Mouse (Mus musculus) lung, postnatal 0 days (tissue): ENCODE measurements around the gene Fam3c.

Source experiments
- CTCF ChIP-seq: IDR thresholded peaks from 2 replicates; pipeline ENCODE4 v1.5.1; 2016; ENCODE audit warnings: antibody characterized with exemption, mild to moderate bottlenecking
- EP300 ChIP-seq: IDR thresholded peaks from 2 replicates; pipeline ENCODE4 v1.6.1; 2016; ENCODE audit warnings: antibody characterized with exemption, mild to moderate bottlenecking, control low read depth

DNA sequence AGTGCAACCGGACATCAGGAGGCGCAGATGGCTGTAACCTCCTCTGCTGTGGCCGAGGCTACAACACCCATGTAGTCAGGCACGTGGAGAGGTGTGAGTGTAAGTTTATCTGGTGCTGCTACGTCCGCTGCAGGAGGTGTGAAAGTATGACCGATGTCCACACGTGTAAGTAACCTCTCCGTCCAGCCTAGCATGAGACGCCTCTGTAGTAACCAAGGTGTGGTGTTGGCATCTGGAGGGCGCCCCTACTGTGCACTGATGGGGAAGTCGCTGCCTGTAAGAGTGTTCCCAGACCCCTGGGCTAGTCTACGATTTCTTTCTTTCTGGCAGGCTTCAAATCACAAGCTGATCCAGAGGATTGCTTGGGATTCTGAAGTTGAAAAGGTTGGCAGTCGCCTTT lies 58.0 kb downstream of the Fam3c start:
- no peak for TF ChIP-seq CTCF
- TF ChIP-seq EP300 = no peak
